Mouse (Mus musculus) neural tube, embryonic 14.5 days (tissue): ENCODE data around the gene Ptrh2. TPM values are rescaled to one million over a fixed set of nuclear protein-coding genes. Genes with fewer than 3 reads are reported as not detected.
"Not testable (repeated sequence)": the region's sequence is repeated elsewhere in the genome, so short reads cannot be mapped to it uniquely, and the experiment has no call there.

Source experiments
- ATAC-seq: fragments of 200-750 bp; cut with Nextera tagmentation; 2 replicates; pipeline ENCODE4 v1.8.0; 2017; ENCODE audit warnings: low read depth, mild to moderate bottlenecking, moderate TSS enrichment, moderate library complexity
- H3K27ac ChIP-seq: fragments of 300-500 bp; sonication (generic); 2 replicates; pipeline ENCODE4 v1.5.1; 2014; ENCODE audit warnings: low read depth, mild to moderate bottlenecking, control low read depth, low read length, moderate library complexity, mixed read lengths
- H3K27me3 ChIP-seq: fragments of 300-500 bp; sonication (generic); 2 replicates; pipeline ENCODE4 v1.6.1; 2014; ENCODE audit warnings: low read length; ENCODE audit not compliant: control insufficient read depth, insufficient read depth
- H3K36me3 ChIP-seq: fragments of 300-500 bp; sonication (generic); 2 replicates; pipeline ENCODE4 v1.6.1; 2014; ENCODE audit warnings: low read length, mixed read lengths; ENCODE audit not compliant: control insufficient read depth, insufficient read depth
- H3K4me1 ChIP-seq: fragments of 300-500 bp; sonication (generic); 2 replicates; pipeline ENCODE4 v1.6.1; 2014; ENCODE audit warnings: low read length; ENCODE audit not compliant: control insufficient read depth, insufficient read depth
- H3K4me2 ChIP-seq: fragments of 300-500 bp; sonication (generic); 2 replicates; pipeline ENCODE4 v1.6.1; 2014; ENCODE audit warnings: mild to moderate bottlenecking, low read depth, low read length, control low read depth
- H3K4me3 ChIP-seq: fragments of 300-500 bp; sonication (generic); 2 replicates; pipeline ENCODE4 v1.5.1; 2014; ENCODE audit warnings: low read depth, low read length, control low read depth, mixed read lengths
- H3K9ac ChIP-seq: fragments of 300-500 bp; sonication (generic); replicated peaks from 2 replicates; pipeline ENCODE4 v1.6.1; 2014; ENCODE audit warnings: low read depth, mild to moderate bottlenecking, control low read depth, low read length, mixed read lengths
- H3K9me3 ChIP-seq: fragments of 300-500 bp; sonication (generic); 2 replicates; pipeline ENCODE4 v1.6.1; 2016; ENCODE audit warnings: low read length; ENCODE audit not compliant: control insufficient read depth
- WGBS: fragments of 180-500 bp; shearing (Covaris S2); extraction: QIAGEN DNeasy Blood & Tissue Kit; methylation state at CpG from one replicate; pipeline ENCODE4 v1.1.7; 2014; 5-methylcytosine and 5-hydroxymethylcytosine counted together
- polyA plus RNA-seq: library from polyadenylated mRNA; unstranded; fragments of >200 nt; fragmentation: Nextera tagmentation; extraction: Ambion mirVana; gene quantifications from 2 replicates; pipeline ENCODE4 v1.2.1, GENCODE M21; 2014

Ptrh2 gene
- polyA plus RNA-seq, 1 experiment from 2014 or later, result 33.9 TPM

DNA sequence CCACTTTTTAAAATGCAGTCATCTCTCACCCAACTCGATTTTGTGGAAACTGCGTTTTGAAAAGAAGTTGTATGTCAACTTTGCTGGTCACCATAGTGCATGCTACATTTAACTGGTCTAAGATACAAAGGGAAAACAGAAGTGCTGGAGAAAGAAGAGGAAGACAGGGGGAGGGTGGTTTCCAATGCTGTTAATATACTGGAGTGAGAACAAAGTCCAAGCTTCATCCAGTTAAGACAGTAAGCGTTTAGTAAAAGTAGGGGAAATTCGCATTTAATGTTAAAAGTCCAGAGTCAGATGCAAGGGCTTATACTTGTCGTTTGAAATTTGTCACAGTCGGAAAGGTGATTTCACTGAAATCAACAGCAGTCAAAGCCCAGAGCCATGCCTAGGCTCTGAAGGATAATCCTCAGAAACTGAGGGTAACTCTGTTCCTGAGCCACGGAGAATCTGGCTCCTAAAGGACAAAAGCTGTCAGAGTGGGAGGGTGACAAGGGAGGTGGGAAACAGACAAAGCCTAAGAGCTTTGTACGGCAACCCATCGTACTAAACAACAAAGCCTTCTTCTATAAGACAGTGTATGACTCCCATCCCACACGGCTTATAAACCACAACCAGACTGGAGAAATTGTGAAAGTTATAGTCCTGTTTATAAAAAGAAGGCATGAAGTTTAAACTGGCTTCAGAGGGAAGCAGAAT is 50.6 kb downstream of the Ptrh2 start:
- no peak overlapping the region for H3K9ac ChIP-seq
- WGBS, result 77% methylated on average over 10 of the region's 10 CpGs
- no peak overlapping the region for H3K4me2 ChIP-seq
- peaks cover 20% of the 10 kb centered on the region for H3K36me3 ChIP-seq
- H3K4me3 ChIP-seq, result no peak overlapping the region
- no peaks in the 10 kb centered on the region for H3K9me3 ChIP-seq
- H3K4me1 ChIP-seq, result no peaks in the 10 kb centered on the region
- H3K27ac ChIP-seq, result no peak overlapping the region
- H3K27me3 ChIP-seq, result no peaks in the 10 kb centered on the region
- ATAC-seq, result no peak

- Histone ChIP-seq H3K4me1 (no peaks in the 10 kb centered on the region), H3K27ac (no peak overlapping the region), H3K9me3 (no peaks in the 10 kb centered on the region), H3K9ac (no peak overlapping the region), H3K27me3 (no peaks in the 10 kb centered on the region), H3K36me3 (peaks cover 17% of the 10 kb centered on the region), H3K4me2 (no peak overlapping the region), H3K4me3 (no peak overlapping the region)
- WGBS, result 94% methylated on average over 4 of the region's 4 CpGs
- ATAC-seq, result no peak
Observed at GRCm38 (mm10) chr11:86734993-86735392, 51.2 kb downstream of the Ptrh2 start.

DNA sequence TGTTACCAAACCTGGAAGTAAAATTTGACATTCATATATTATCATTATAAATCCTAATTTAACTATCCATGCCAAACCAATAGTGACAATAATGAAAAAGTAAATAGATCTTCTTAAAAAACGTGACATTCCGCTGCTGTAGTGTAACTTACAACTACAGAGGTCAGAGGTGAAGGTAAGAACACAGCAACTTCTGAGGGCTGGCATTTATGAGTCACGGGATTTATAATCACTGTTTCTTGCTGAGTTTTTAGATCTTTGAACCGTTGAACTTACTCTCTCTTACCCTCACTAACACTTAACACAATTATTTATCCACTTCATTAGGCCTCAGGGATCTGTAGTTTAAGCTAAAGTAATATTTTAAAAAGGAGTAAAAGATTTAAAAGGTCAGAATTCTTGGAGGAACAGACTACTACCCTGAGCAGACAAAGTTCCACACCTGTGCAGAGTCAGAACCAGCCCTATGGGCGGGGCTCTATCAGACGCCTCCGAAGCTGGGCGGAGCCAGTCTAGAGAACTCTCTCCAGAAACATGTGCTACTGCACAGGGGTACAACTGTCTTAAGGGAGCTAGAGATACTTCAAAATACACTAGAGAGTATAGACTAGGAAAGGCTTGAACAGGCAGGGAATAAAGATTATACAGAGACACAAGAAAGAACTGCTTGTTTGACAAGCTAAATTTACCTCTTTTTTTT is 53.7 kb downstream of the Ptrh2 start:
- no peaks in the 10 kb centered on the region for H3K4me1 ChIP-seq
- ATAC-seq, result no peak
- H3K4me3 ChIP-seq, result no peak overlapping the region
- H3K4me2 ChIP-seq, result no peak overlapping the region
- H3K27ac ChIP-seq, result no peak overlapping the region
- H3K9ac ChIP-seq, result no peak overlapping the region
- WGBS, result 80% methylated on average over 8 of the region's 8 CpGs
- peaks cover 7% of the 10 kb centered on the region; the same call in 1 of the 2 replicates for H3K36me3 ChIP-seq
- H3K9me3 ChIP-seq, result no peaks in the 10 kb centered on the region
- H3K27me3 ChIP-seq, result no peaks in the 10 kb centered on the region

GRCm38 (mm10) chr11:86738308-86738707 is 54.5 kb downstream of the Ptrh2 start:
- not testable (repeated sequence) for H3K4me2 ChIP-seq, H3K9ac ChIP-seq, H3K4me1 ChIP-seq, H3K27ac ChIP-seq, H3K27me3 ChIP-seq, H3K4me3 ChIP-seq, H3K9me3 ChIP-seq, ATAC-seq, H3K36me3 ChIP-seq
- 86% methylated on average over 1 of the region's 1 CpGs for WGBS

DNA sequence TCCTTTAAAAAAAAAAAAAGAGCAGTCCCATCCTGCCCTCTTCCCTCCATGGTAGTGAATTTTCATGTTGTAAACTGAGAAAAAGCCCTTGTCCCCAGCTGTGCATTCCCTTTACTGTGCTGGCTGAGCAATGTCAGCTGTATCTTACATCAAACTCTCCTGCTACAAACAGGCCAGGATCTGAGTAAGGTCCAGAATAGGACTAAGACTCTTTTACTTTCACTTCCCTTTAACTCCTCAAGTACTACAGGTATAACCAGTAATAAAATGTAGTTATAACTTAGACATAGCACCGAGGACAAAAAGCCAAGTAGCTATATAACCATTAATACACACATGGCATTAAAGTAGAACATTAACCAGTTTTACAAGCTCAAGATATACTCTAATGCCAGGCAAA is 55.2 kb downstream of the Ptrh2 start:
- 92% methylated on average over 1 of the region's 1 CpGs for WGBS
- Histone ChIP-seq H3K9ac (no peak overlapping the region), H3K9me3 (no peaks in the 10 kb centered on the region), H3K36me3 (peaks cover 7% of the 10 kb centered on the region; the same call in 1 of the 2 replicates), H3K27me3 (no peaks in the 10 kb centered on the region), H3K4me3 (no peak overlapping the region), H3K27ac (no peak overlapping the region), H3K4me2 (no peak overlapping the region), H3K4me1 (no peaks in the 10 kb centered on the region)
- ATAC-seq, result no peak

DNA sequence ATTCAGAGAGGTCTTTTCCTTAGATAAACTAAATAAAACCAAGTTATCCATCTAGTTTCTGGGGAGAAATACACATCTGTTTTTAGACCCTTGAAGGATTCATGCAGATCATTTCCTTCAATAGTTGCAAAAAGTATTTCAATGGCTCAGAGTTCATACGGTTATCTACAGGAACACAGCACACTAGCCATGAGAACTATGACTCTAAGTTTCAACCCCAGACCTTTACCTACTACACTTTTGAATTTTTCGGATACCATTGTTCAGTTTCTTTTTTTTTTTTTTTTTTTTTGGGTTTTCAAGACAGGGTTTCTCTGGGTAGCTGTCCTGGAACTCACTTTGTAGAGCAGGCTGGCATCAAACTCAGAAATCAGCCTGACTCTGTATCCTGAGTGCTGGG is 55.7 kb downstream of the Ptrh2 start:
- no peak overlapping the region for H3K4me2 ChIP-seq
- no peak overlapping the region for H3K9ac ChIP-seq
- H3K27ac ChIP-seq, result no peak overlapping the region
- H3K36me3 ChIP-seq, result peaks cover 7% of the 10 kb centered on the region; the same call in 1 of the 2 replicates
- no peaks in the 10 kb centered on the region for H3K27me3 ChIP-seq
- WGBS, result 88% methylated on average over 2 of the region's 2 CpGs
- no peaks in the 10 kb centered on the region for H3K4me1 ChIP-seq
- H3K9me3 ChIP-seq, result no peaks in the 10 kb centered on the region
- ATAC-seq, result no peak
- no peak overlapping the region for H3K4me3 ChIP-seq

GRCm38 (mm10) chr11:86741505-86741904 is 57.7 kb downstream of the Ptrh2 start:
- H3K4me1 ChIP-seq, result no peaks in the 10 kb centered on the region
- H3K4me3 ChIP-seq, result no peak overlapping the region
- no peaks in the 10 kb centered on the region for H3K36me3 ChIP-seq
- H3K9me3 ChIP-seq, result no peaks in the 10 kb centered on the region
- no peak overlapping the region for H3K4me2 ChIP-seq
- no peak overlapping the region for H3K9ac ChIP-seq
- no peaks in the 10 kb centered on the region for H3K27me3 ChIP-seq
- 99% methylated on average over 5 of the region's 5 CpGs for WGBS
- no peak for ATAC-seq
- no peak overlapping the region for H3K27ac ChIP-seq

Other genes starting within 250 kb of the Ptrh2 start
- gene Rnft1, start 199.3 kb upstream of the Ptrh2 start, polyA plus RNA-seq, result 13.4 and 16.4 TPM in 2 replicates
- 46.4 and 47.2 TPM in 2 replicates for gene Rps6kb1, start 139.2 kb upstream of the Ptrh2 start, polyA plus RNA-seq
- gene Tubd1, start 139.0 kb upstream of the Ptrh2 start, polyA plus RNA-seq, result 6.9 and 7.3 TPM in 2 replicates
- 136 and 151 TPM in 2 replicates for gene Vmp1, start 149 bp upstream of the Ptrh2 start, polyA plus RNA-seq
- gene Cltc, start 73.6 kb downstream of the Ptrh2 start, polyA plus RNA-seq, result 208 and 258 TPM in 2 replicates
- gene Dhx40, start 123.8 kb downstream of the Ptrh2 start, polyA plus RNA-seq, result 19.3 and 21.9 TPM in 2 replicates